Mouse (Mus musculus): ENCODE measurements around the gene Itpr2.

GRCm38 (mm10) chr6:146157099-146157498, 344.9 kb downstream of the Itpr2 start:
- TF ChIP-seq POLR2A (IDR thresholded peaks at IDR 0.05; ENCODE audit: low read depth, low read length) (no peak), CTCF (IDR thresholded peaks at IDR 0.05; ENCODE audit: extremely low read depth, insufficient read depth, insufficient read length, insufficient replicate concordance) (no peak)
